Mouse (Mus musculus) kidney, embryonic 15.5 days (tissue): ENCODE measurements around the gene Teddm2. TPM values are rescaled to one million over a fixed set of nuclear protein-coding genes. Genes with fewer than 3 reads are reported as not detected.

Experiments
- ATAC-seq: fragments of 200-750 bp; cut with Nextera tagmentation; replicated peaks from 2 replicates; pipeline ENCODE4 v1.8.0; 2017; ENCODE audit warnings: moderate TSS enrichment; ENCODE audit not compliant: low FRiP score
- H3K27ac ChIP-seq: fragments of 300-500 bp; sonication (generic); 2 replicates; pipeline ENCODE4 v1.5.1; 2015; ENCODE audit warnings: mild to moderate bottlenecking, inconsistent platforms
- H3K27me3 ChIP-seq: fragments of 300-500 bp; sonication (generic); 2 replicates; pipeline ENCODE4 v1.6.1; 2015; ENCODE audit warnings: inconsistent platforms
- H3K36me3 ChIP-seq: fragments of 300-500 bp; sonication (generic); 2 replicates; pipeline ENCODE4 v1.6.1; 2015; ENCODE audit warnings: inconsistent platforms
- H3K4me1 ChIP-seq: fragments of 300-500 bp; sonication (generic); 2 replicates; pipeline ENCODE4 v1.6.1; 2015; ENCODE audit warnings: inconsistent platforms
- H3K4me2 ChIP-seq: fragments of 300-500 bp; sonication (generic); 2 replicates; pipeline ENCODE4 v1.6.1; 2015; ENCODE audit warnings: moderate library complexity, mild to moderate bottlenecking, inconsistent platforms
- H3K4me3 ChIP-seq: fragments of 300-500 bp; sonication (generic); replicated peaks from 2 replicates; pipeline ENCODE4 v1.5.1; 2015; ENCODE audit warnings: mild to moderate bottlenecking, inconsistent platforms
- H3K9ac ChIP-seq: fragments of 300-500 bp; sonication (generic); 2 replicates; pipeline ENCODE4 v1.6.1; 2015; ENCODE audit warnings: mild to moderate bottlenecking, inconsistent platforms
- H3K9me3 ChIP-seq: fragments of 300-500 bp; sonication (generic); replicated peaks from 2 replicates; pipeline ENCODE4 v1.6.1; 2016; ENCODE audit warnings: inconsistent platforms
- WGBS: fragments of 180-500 bp; shearing (Covaris S2); methylation state at CpG from one replicate; pipeline ENCODE4 v1.1.7; 2015; ENCODE audit warnings: mixed read lengths; 5-methylcytosine and 5-hydroxymethylcytosine counted together
- polyA plus RNA-seq: library from polyadenylated mRNA; unstranded; fragments of >200 nt; fragmentation: Nextera tagmentation; extraction: Ambion mirVana; gene quantifications from 2 replicates; pipeline ENCODE4 v1.2.1, GENCODE M21; 2015

Teddm2 gene
- polyA plus RNA-seq, 1 experiment from 2014 or later = 0.62 TPM

- no peak overlapping the region for H3K4me2 ChIP-seq
- no peak overlapping the region for H3K9ac ChIP-seq
- H3K4me1 ChIP-seq = no peaks in the 10 kb centered on the region
- no peak overlapping the region for H3K27ac ChIP-seq
- H3K27me3 ChIP-seq = no peaks in the 10 kb centered on the region
- WGBS = 94% methylated on average over 3 of the region's 3 CpGs
- ATAC-seq = no peak
- H3K4me3 ChIP-seq = no peak overlapping the region
- H3K36me3 ChIP-seq = no peaks in the 10 kb centered on the region
- H3K9me3 ChIP-seq = no peaks in the 10 kb centered on the region
Measured at GRCm38 (mm10) chr1:153918521-153919206, 18.6 kb upstream of the Teddm2 start.

GRCm38 (mm10) chr1:153913869-153914268, 13.8 kb upstream of the Teddm2 start:
- Histone ChIP-seq H3K9me3 (no peaks in the 10 kb centered on the region), H3K27ac (no peak overlapping the region), H3K4me2 (no peak overlapping the region), H3K9ac (no peak overlapping the region), H3K4me3 (no peak overlapping the region), H3K27me3 (no peaks in the 10 kb centered on the region), H3K36me3 (peaks cover 20% of the 10 kb centered on the region), H3K4me1 (0 out of 2 replicates have a peak, but pooled peaks cover 4% of the 10 kb centered on the region)
- ATAC-seq = no peak
- WGBS = 80% methylated on average over 3 of the region's 3 CpGs

GRCm38 (mm10) chr1:153911276-153911795, 11.3 kb upstream of the Teddm2 start:
- 0 out of 2 replicates have a peak overlapping the region, but pooled peaks have one; percentile 18 for H3K27ac ChIP-seq
- 90% methylated on average over 6 of the region's 6 CpGs for WGBS
- H3K4me2 ChIP-seq = no peak overlapping the region
- H3K4me3 ChIP-seq = no peak overlapping the region
- 0 out of 2 replicates have a peak, but pooled peaks cover 4% of the 10 kb centered on the region for H3K4me1 ChIP-seq
- H3K9me3 ChIP-seq = no peaks in the 10 kb centered on the region
- H3K36me3 ChIP-seq = peaks cover 46% of the 10 kb centered on the region
- no peaks in the 10 kb centered on the region for H3K27me3 ChIP-seq
- 0 out of 2 replicates have a peak, but pooled peaks have one; percentile 40 for ATAC-seq
- no peak overlapping the region for H3K9ac ChIP-seq

GRCm38 (mm10) chr1:153910423-153910822, 10.4 kb upstream of the Teddm2 start:
- Histone ChIP-seq H3K4me1 (0 out of 2 replicates have a peak, but pooled peaks cover 4% of the 10 kb centered on the region), H3K9me3 (no peaks in the 10 kb centered on the region), H3K27ac (peak overlapping the region; percentile 46), H3K4me2 (no peak overlapping the region), H3K27me3 (no peaks in the 10 kb centered on the region), H3K4me3 (no peak overlapping the region), H3K9ac (no peak overlapping the region), H3K36me3 (peaks cover 55% of the 10 kb centered on the region)
- ATAC-seq = no peak
- WGBS = 89% methylated on average over 5 of the region's 5 CpGs

GRCm38 (mm10) chr1:153909963-153910291, 9.9 kb upstream of the Teddm2 start:
- H3K9ac ChIP-seq = no peak overlapping the region
- 0 out of 2 replicates have a peak, but pooled peaks cover 4% of the 10 kb centered on the region for H3K4me1 ChIP-seq
- peak overlapping the region; percentile 46; the same call in 1 of the 2 replicates for H3K27ac ChIP-seq
- H3K4me2 ChIP-seq = no peak overlapping the region
- no peaks in the 10 kb centered on the region for H3K9me3 ChIP-seq
- H3K27me3 ChIP-seq = no peaks in the 10 kb centered on the region
- no peak overlapping the region for H3K4me3 ChIP-seq
- H3K36me3 ChIP-seq = peaks cover 60% of the 10 kb centered on the region
- peak; percentile 28; the same call in 1 of the 2 replicates for ATAC-seq
- 74% methylated on average over 9 of the region's 9 CpGs for WGBS

- peaks cover 65% of the 10 kb centered on the region for H3K36me3 ChIP-seq
- H3K27me3 ChIP-seq = no peaks in the 10 kb centered on the region
- no peak overlapping the region for H3K4me2 ChIP-seq
- no peak overlapping the region for H3K4me3 ChIP-seq
- no peak overlapping the region for H3K9ac ChIP-seq
- no peak for ATAC-seq
- no peaks in the 10 kb centered on the region for H3K9me3 ChIP-seq
- H3K4me1 ChIP-seq = 0 out of 2 replicates have a peak, but pooled peaks cover 4% of the 10 kb centered on the region
- 67% methylated on average over 10 of the region's 10 CpGs for WGBS
- peak overlapping the region; percentile 46; the same call in 1 of the 2 replicates for H3K27ac ChIP-seq
Measured at GRCm38 (mm10) chr1:153909213-153909962, 9.4 kb upstream of the Teddm2 start.

- H3K9me3 ChIP-seq = no peaks in the 10 kb centered on the region
- peaks cover 72% of the 10 kb centered on the region for H3K36me3 ChIP-seq
- no peak for ATAC-seq
- no peak overlapping the region for H3K4me3 ChIP-seq
- H3K27me3 ChIP-seq = no peaks in the 10 kb centered on the region
- no peak overlapping the region for H3K27ac ChIP-seq
- 91% methylated on average over 4 of the region's 4 CpGs for WGBS
- 0 out of 2 replicates have a peak, but pooled peaks cover 4% of the 10 kb centered on the region for H3K4me1 ChIP-seq
- H3K4me2 ChIP-seq = no peak overlapping the region
- H3K9ac ChIP-seq = no peak overlapping the region
Measured at GRCm38 (mm10) chr1:153908741-153909140, 8.7 kb upstream of the Teddm2 start.

- 93% methylated on average over 6 of the region's 6 CpGs for WGBS
- Histone ChIP-seq H3K36me3 (peaks cover 77% of the 10 kb centered on the region), H3K9ac (no peak overlapping the region), H3K4me2 (no peak overlapping the region), H3K4me3 (no peak overlapping the region), H3K4me1 (0 out of 2 replicates have a peak, but pooled peaks cover 4% of the 10 kb centered on the region), H3K9me3 (no peaks in the 10 kb centered on the region), H3K27ac (no peak overlapping the region), H3K27me3 (no peaks in the 10 kb centered on the region)
- ATAC-seq = no peak
Measured at GRCm38 (mm10) chr1:153908208-153908607, 8.2 kb upstream of the Teddm2 start.

GRCm38 (mm10) chr1:153905884-153906283, 5.9 kb upstream of the Teddm2 start:
- Histone ChIP-seq H3K4me3 (no peak overlapping the region), H3K36me3 (peaks cover 77% of the 10 kb centered on the region), H3K9ac (no peak overlapping the region), H3K9me3 (no peaks in the 10 kb centered on the region), H3K27ac (no peak overlapping the region), H3K4me1 (peaks cover 22% of the 10 kb centered on the region), H3K27me3 (no peaks in the 10 kb centered on the region), H3K4me2 (no peak overlapping the region)
- ATAC-seq = no peak
- 91% methylated on average over 3 of the region's 3 CpGs for WGBS

GRCm38 (mm10) chr1:153904236-153904635, 4.2 kb upstream of the Teddm2 start:
- no peak overlapping the region for H3K9ac ChIP-seq
- H3K9me3 ChIP-seq = no peaks in the 10 kb centered on the region
- H3K4me3 ChIP-seq = no peak overlapping the region
- 91% methylated on average over 14 of the region's 14 CpGs for WGBS
- H3K36me3 ChIP-seq = peaks cover 65% of the 10 kb centered on the region
- no peaks in the 10 kb centered on the region for H3K27me3 ChIP-seq
- no peak for ATAC-seq
- H3K27ac ChIP-seq = no peak overlapping the region
- H3K4me2 ChIP-seq = no peak overlapping the region
- peaks cover 21% of the 10 kb centered on the region for H3K4me1 ChIP-seq

- 96% methylated on average over 13 of the region's 13 CpGs for whole genome bisulfite sequencing
- Histone ChIP-seq H3K27me3 (no peaks in the 10 kb centered on the region), H3K36me3 (peaks cover 54% of the 10 kb centered on the region), H3K4me1 (peaks cover 27% of the 10 kb centered on the region), H3K4me2 (no peak overlapping the region), H3K9me3 (no peaks in the 10 kb centered on the region), H3K4me3 (no peak overlapping the region), H3K9ac (no peak overlapping the region), H3K27ac (no peak overlapping the region)
- no peak for ATAC-seq
Measured at GRCm38 (mm10) chr1:153903006-153903405, 3.0 kb upstream of the Teddm2 start.
